Mouse (Mus musculus): ENCODE measurements at regions not wholly inside any gene's neighbourhood (a gene's known extent, or its start where the extent isn't known, plus 50 kb on each side); places are given as distances from the start of the nearest gene placed in this dataset.

GRCm38 (mm10) chr7:72569177-72569576 lies 262.8 kb upstream of the Mctp2 start:
- no peak for TF ChIP-seq POLR2AphosphoS2 (IDR thresholded peaks at IDR 0.05; ENCODE audit: insufficient read length, low read depth)
- no peak for TF ChIP-seq POLR2A (IDR thresholded peaks at IDR 0.05; ENCODE audit: insufficient read length, low read depth)
- TF ChIP-seq SRF (IDR thresholded peaks at IDR 0.05; ENCODE audit: control insufficient read depth, insufficient read length, low read depth) = no peak
- TF ChIP-seq MYOD1 (IDR thresholded peaks at IDR 0.05; ENCODE audit: control insufficient read depth in 1 of 3, insufficient read length in 2 of 3, low read depth in 2 of 3) = no peak
- no peak for TF ChIP-seq REST (IDR thresholded peaks at IDR 0.05; ENCODE audit: insufficient read depth, insufficient read length)
- no peak for TF ChIP-seq MYOG (IDR thresholded peaks at IDR 0.05; ENCODE audit: control insufficient read depth in 1 of 3, insufficient read depth in 1 of 3, insufficient read length in 2 of 3, low read depth in 2 of 3)
- no peak for TF ChIP-seq USF1 (IDR thresholded peaks at IDR 0.05; ENCODE audit: low read depth)
- no peak for TF ChIP-seq TCF12 (IDR thresholded peaks at IDR 0.05; ENCODE audit: insufficient read depth, poor library complexity, severe bottlenecking)
- TF ChIP-seq TCF3 (IDR thresholded peaks at IDR 0.05; ENCODE audit: insufficient read length, low read depth) = no peak
- TF ChIP-seq MAX (IDR thresholded peaks at IDR 0.05; ENCODE audit: low read depth) = no peak
- no peak for TF ChIP-seq E2F4 (IDR thresholded peaks at IDR 0.05; ENCODE audit: insufficient read depth)
- TF ChIP-seq CEBPB (IDR thresholded peaks at IDR 0.05; ENCODE audit: insufficient read depth, poor library complexity, severe bottlenecking) = no peak
- no peaks in the 10 kb centered on the region for H3K79me2 ChIP-seq (ENCODE audit: control insufficient read depth, insufficient read depth)
- H3K4me3 ChIP-seq = no peak overlapping the region
- H3K36me3 ChIP-seq (ENCODE audit: control insufficient read depth, insufficient read depth) = no peaks in the 10 kb centered on the region
- H3K4me2 ChIP-seq (ENCODE audit: low read depth) = no peak overlapping the region
- no peak overlapping the region for H3ac ChIP-seq (ENCODE audit: control insufficient read depth, insufficient read length)
- H3K27me3 ChIP-seq (ENCODE audit: control insufficient read depth, insufficient read depth, insufficient read length) = no peaks in the 10 kb centered on the region

GRCm38 (mm10) chr7:72574316-72574715 lies 267.9 kb upstream of the Mctp2 start:
- no peak overlapping the region for H3ac ChIP-seq (ENCODE audit: control insufficient read depth, insufficient read length)
- no peak overlapping the region for H3K4me2 ChIP-seq (ENCODE audit: low read depth)
- no peaks in the 10 kb centered on the region for H3K36me3 ChIP-seq (ENCODE audit: control insufficient read depth, insufficient read depth)
- no peaks in the 10 kb centered on the region for H3K27me3 ChIP-seq (ENCODE audit: control insufficient read depth, insufficient read depth, insufficient read length)
- no peak overlapping the region for H3K4me3 ChIP-seq
- H3K79me2 ChIP-seq (ENCODE audit: control insufficient read depth, insufficient read depth) = no peaks in the 10 kb centered on the region
- TF ChIP-seq TCF12 (IDR thresholded peaks at IDR 0.05; ENCODE audit: insufficient read depth, poor library complexity, severe bottlenecking) (no peak), REST (IDR thresholded peaks at IDR 0.05; ENCODE audit: insufficient read depth, insufficient read length) (no peak), SRF (IDR thresholded peaks at IDR 0.05; ENCODE audit: control insufficient read depth, insufficient read length, low read depth) (no peak), MYOD1 (IDR thresholded peaks at IDR 0.05; ENCODE audit: control insufficient read depth in 1 of 3, insufficient read length in 2 of 3, low read depth in 2 of 3) (no peak), USF1 (IDR thresholded peaks at IDR 0.05; ENCODE audit: low read depth) (no peak), MYOG (IDR thresholded peaks at IDR 0.05; ENCODE audit: control insufficient read depth in 1 of 3, insufficient read depth in 1 of 3, insufficient read length in 2 of 3, low read depth in 2 of 3) (no peak), TCF3 (IDR thresholded peaks at IDR 0.05; ENCODE audit: insufficient read length, low read depth) (no peak), MAX (IDR thresholded peaks at IDR 0.05; ENCODE audit: low read depth) (no peak)

- no peak overlapping the region for H3ac ChIP-seq (ENCODE audit: control insufficient read depth, insufficient read length)
- no peak overlapping the region for H3K4me3 ChIP-seq
- no peaks in the 10 kb centered on the region for H3K36me3 ChIP-seq (ENCODE audit: control insufficient read depth, insufficient read depth)
- no peaks in the 10 kb centered on the region for H3K27me3 ChIP-seq (ENCODE audit: control insufficient read depth, insufficient read depth, insufficient read length)
- no peak overlapping the region for H3K4me2 ChIP-seq (ENCODE audit: low read depth)
- H3K79me2 ChIP-seq (ENCODE audit: control insufficient read depth, insufficient read depth) = no peaks in the 10 kb centered on the region
- TF ChIP-seq POLR2AphosphoS2 (IDR thresholded peaks at IDR 0.05; ENCODE audit: insufficient read length, low read depth) (no peak), REST (IDR thresholded peaks at IDR 0.05; ENCODE audit: insufficient read depth, insufficient read length) (no peak), MYOG (IDR thresholded peaks at IDR 0.05; ENCODE audit: control insufficient read depth in 1 of 3, insufficient read depth in 1 of 3, insufficient read length in 2 of 3, low read depth in 2 of 3) (no peak), POLR2A (IDR thresholded peaks at IDR 0.05; ENCODE audit: insufficient read length, low read depth) (no peak), MYOD1 (IDR thresholded peaks at IDR 0.05; ENCODE audit: control insufficient read depth in 1 of 3, insufficient read length in 2 of 3, low read depth in 2 of 3) (peak; percentile 59 to 80 (median 75)), E2F4 (IDR thresholded peaks at IDR 0.05; ENCODE audit: insufficient read depth) (no peak), SRF (IDR thresholded peaks at IDR 0.05; ENCODE audit: control insufficient read depth, insufficient read length, low read depth) (no peak)
Measured at GRCm38 (mm10) chr7:72584427-72584826, 278.0 kb upstream of the Mctp2 start.

- TF ChIP-seq MYOD1 (IDR thresholded peaks at IDR 0.05; ENCODE audit: control insufficient read depth in 1 of 3, insufficient read length in 2 of 3, low read depth in 2 of 3) = peak; percentile 12 to 80 (median 75)
- TF ChIP-seq CEBPB (IDR thresholded peaks at IDR 0.05; ENCODE audit: insufficient read depth, poor library complexity, severe bottlenecking) = peak; percentile 78; the same call in 1 of the 2 replicates
- TF ChIP-seq E2F4 (IDR thresholded peaks at IDR 0.05; ENCODE audit: insufficient read depth) = no peak
- peak; percentile 99 for TF ChIP-seq SRF (IDR thresholded peaks at IDR 0.05; ENCODE audit: control insufficient read depth, insufficient read length, low read depth)
- no peak for TF ChIP-seq POLR2A (IDR thresholded peaks at IDR 0.05; ENCODE audit: insufficient read length, low read depth)
- TF ChIP-seq REST (IDR thresholded peaks at IDR 0.05; ENCODE audit: insufficient read depth, insufficient read length) = no peak
- peak in 1 of 3 experiments; percentile 29 for TF ChIP-seq MYOG (IDR thresholded peaks at IDR 0.05; ENCODE audit: control insufficient read depth in 1 of 3, insufficient read depth in 1 of 3, insufficient read length in 2 of 3, low read depth in 2 of 3)
- TF ChIP-seq POLR2AphosphoS2 (IDR thresholded peaks at IDR 0.05; ENCODE audit: insufficient read length, low read depth) = no peak
- no peak for TF ChIP-seq USF1 (IDR thresholded peaks at IDR 0.05; ENCODE audit: low read depth)
- TF ChIP-seq TCF3 (IDR thresholded peaks at IDR 0.05; ENCODE audit: insufficient read length, low read depth) = no peak
- no peak overlapping the region for H3K4me3 ChIP-seq
- no peak overlapping the region for H3ac ChIP-seq (ENCODE audit: control insufficient read depth, insufficient read length)
- peak overlapping the region; percentile 48 for H3K4me2 ChIP-seq (ENCODE audit: low read depth)
- H3K36me3 ChIP-seq (ENCODE audit: control insufficient read depth, insufficient read depth) = no peaks in the 10 kb centered on the region
- no peaks in the 10 kb centered on the region for H3K27me3 ChIP-seq (ENCODE audit: control insufficient read depth, insufficient read depth, insufficient read length)
- no peaks in the 10 kb centered on the region for H3K79me2 ChIP-seq (ENCODE audit: control insufficient read depth, insufficient read depth)
Measured at GRCm38 (mm10) chr7:72589241-72589668, 282.8 kb upstream of the Mctp2 start.
